ENCODE assay signal across 10 mouse cellular contexts in the genomic region with DNA sequence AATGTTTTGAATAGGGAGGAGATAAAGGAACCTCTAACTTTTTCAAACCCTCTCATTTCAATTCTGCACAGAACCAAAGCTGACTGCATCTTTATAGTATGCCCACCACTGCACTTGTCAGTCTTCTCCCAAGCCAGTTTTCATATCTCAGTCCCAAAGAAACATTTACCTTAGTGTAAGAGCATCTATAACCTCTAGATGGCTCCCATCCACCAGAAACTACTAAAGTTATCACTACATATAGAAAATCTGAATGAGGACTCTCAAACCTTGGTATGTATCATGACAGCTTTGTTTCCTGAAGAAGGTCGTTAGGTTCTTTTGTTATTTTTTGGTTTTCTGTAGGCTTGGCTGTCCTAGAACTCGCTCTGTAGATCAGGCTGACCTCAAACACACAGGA. TPM values are rescaled to one million over a fixed set of nuclear protein-coding genes. Genes with fewer than 3 reads are reported as not detected.
DNase-seq lines count a peak whose midpoint lies in the region; ATAC-seq and TF ChIP-seq lines count a peak whose summit lies in the region.
"Had no signal": no experiment of that assay in that cellular context is flagged by ENCODE, and none has a peak within 500 bp of the region (broad histone marks: within the 10 kb centered on the region; RNA-seq: fewer than 3 reads in every experiment).

No protein-coding gene starts in this region.

- H3K4me1 ChIP-seq in midbrain, embryonic 15.5 days: peaks cover under 1% of the 10 kb centered on the region; the same call in 1 of the 2 replicates
- no peaks in the 10 kb centered on the region for H3K4me1 ChIP-seq in midbrain, embryonic 11.5 days (ENCODE audit: control insufficient read depth, insufficient read depth, low read length)
- H3K4me1 ChIP-seq in stomach, postnatal 0 days (replicated peaks; ENCODE audit: control insufficient read depth, insufficient read depth): no peaks in the 10 kb centered on the region
- H3K4me1 ChIP-seq: liver, embryonic 12.5 days had no signal

- peak; percentile 66 for TF ChIP-seq CTCF in stomach, postnatal 0 days (IDR thresholded peaks at IDR 0.05; ENCODE audit: low read depth)

- H3K4me3 ChIP-seq in midbrain, embryonic 15.5 days: no peak overlapping the region
- no peak overlapping the region for H3K4me3 ChIP-seq in midbrain, embryonic 11.5 days (ENCODE audit: low read depth, low read length)
- H3K4me3 ChIP-seq in stomach, postnatal 0 days (ENCODE audit: low read depth, low read length): no peak overlapping the region
- H3K4me3 ChIP-seq: liver, embryonic 12.5 days had no signal

- H3K9ac ChIP-seq in midbrain, embryonic 15.5 days: no peak overlapping the region
- H3K9ac ChIP-seq in midbrain, embryonic 11.5 days (ENCODE audit: low read length): no peak overlapping the region
- no peak overlapping the region for H3K9ac ChIP-seq in stomach, postnatal 0 days (ENCODE audit: low read length)
- H3K9ac ChIP-seq: liver, embryonic 12.5 days had no signal

- no peak overlapping the region for H3K4me2 ChIP-seq in midbrain, embryonic 15.5 days
- H3K4me2 ChIP-seq in midbrain, embryonic 11.5 days: no peak overlapping the region
- no peak overlapping the region for H3K4me2 ChIP-seq in stomach, postnatal 0 days (replicated peaks; ENCODE audit: low read depth)
- H3K4me2 ChIP-seq: liver, embryonic 12.5 days had no signal

- peaks cover 7% of the 10 kb centered on the region; the same call in 1 of the 2 replicates for H3K36me3 ChIP-seq in midbrain, embryonic 15.5 days (replicated peaks)
- no peaks in the 10 kb centered on the region for H3K36me3 ChIP-seq in midbrain, embryonic 11.5 days (ENCODE audit: control insufficient read depth, insufficient read depth, low read length)
- 0 out of 2 replicates have a peak, but pooled peaks cover 2% of the 10 kb centered on the region for H3K36me3 ChIP-seq in stomach, postnatal 0 days (ENCODE audit: control insufficient read depth, insufficient read depth, low read length)

- no peaks in the 10 kb centered on the region for H3K27me3 ChIP-seq in midbrain, embryonic 15.5 days (replicated peaks)
- no peaks in the 10 kb centered on the region for H3K27me3 ChIP-seq in midbrain, embryonic 11.5 days (ENCODE audit: control insufficient read depth, insufficient read depth, low read length)
- no peaks in the 10 kb centered on the region for H3K27me3 ChIP-seq in stomach, postnatal 0 days (ENCODE audit: control insufficient read depth, insufficient read depth, low read length)
- H3K27me3 ChIP-seq: liver, embryonic 12.5 days had no signal

- no peak overlapping the region for H3K27ac ChIP-seq in midbrain, embryonic 15.5 days
- no peak overlapping the region for H3K27ac ChIP-seq in midbrain, embryonic 11.5 days (ENCODE audit: low read depth, low read length)
- no peak overlapping the region for H3K27ac ChIP-seq in stomach, postnatal 0 days (replicated peaks)
- H3K27ac ChIP-seq: liver, embryonic 12.5 days had no signal

- no peaks in the 10 kb centered on the region for H3K9me3 ChIP-seq in midbrain, embryonic 15.5 days
- no peaks in the 10 kb centered on the region for H3K9me3 ChIP-seq in midbrain, embryonic 11.5 days (ENCODE audit: control insufficient read depth, low read length)
- no peaks in the 10 kb centered on the region for H3K9me3 ChIP-seq in stomach, postnatal 0 days (ENCODE audit: control insufficient read depth, low read length)
- H3K9me3 ChIP-seq: liver, embryonic 12.5 days had no signal

- no peak for DNase-seq in frontal cortex, postnatal 36 days (ENCODE audit: low spot score in 2 of 2)
- DNase-seq in midbrain, embryonic 11.5 days (ENCODE audit: low spot score, missing footprints): no peak
- no peak for DNase-seq in stomach, postnatal 0 days (ENCODE audit: low spot score)
- DNase-seq in adipocyte (ENCODE audit: low spot score): no peak
- DNase-seq in testis, postnatal 14 days (ENCODE audit: low spot score): no peak
- DNase-seq: layer of hippocampus, postnatal 36 days had no signal

- 79% methylated on average over 2 of the region's 2 CpGs for WGBS in midbrain, embryonic 15.5 days
- 77% methylated on average over 2 of the region's 2 CpGs for WGBS in midbrain, embryonic 11.5 days
- 61% methylated on average over 2 of the region's 2 CpGs for whole genome bisulfite sequencing in stomach, postnatal 0 days

- ATAC-seq in frontal cortex, adult (ENCODE audit: low TSS enrichment): peak; percentile 92
- ATAC-seq in midbrain, embryonic 15.5 days (replicated peaks): peak; percentile 33; the same call in 1 of the 2 replicates
- no peak for ATAC-seq in midbrain, embryonic 11.5 days (ENCODE audit: low FRiP score)
- ATAC-seq in granulocyte monocyte progenitor cell, adult 5-6 weeks (replicated peaks; ENCODE audit: poor library complexity, severe bottlenecking): peak; percentile 66
- no peak for ATAC-seq in stomach, postnatal 0 days (ENCODE audit: low FRiP score, low TSS enrichment)
- ATAC-seq: liver, embryonic 12.5 days had no signal

- TF ChIP-seq EP300 in stomach, postnatal 0 days (optimal IDR thresholded peaks at IDR 0.05): no peak

RNA-seq across cellular contexts. Expression of gene Tmem30a, which starts 14.0 kb away (rescaled TPM):
- polyA plus RNA-seq in midbrain, embryonic 15.5 days (2015; fragmentation: Nextera tagmentation; extraction: Ambion mirVana): 113 and 114 TPM in 2 replicates
- polyA plus RNA-seq in midbrain, embryonic 11.5 days (2014; fragmentation: Nextera tagmentation; extraction: Ambion mirVana): 91.2 and 108 TPM in 2 replicates
- 68.6 and 72.5 TPM in 2 replicates for total RNA-seq in granulocyte monocyte progenitor cell, adult 5-6 weeks (2014; fragmentation: Nextera tagmentation)
- 91.9 and 115 TPM in 2 replicates for total RNA-seq in granulocyte monocyte progenitor cell, adult 5-6 weeks (2017)
- polyA plus RNA-seq in stomach, postnatal 0 days (2015; fragmentation: Nextera tagmentation; extraction: Ambion mirVana): 56.4 and 57.3 TPM in 2 replicates

RNA-seq across cellular contexts. Expression of gene Cox7a2, which starts 19.7 kb away (rescaled TPM):
- polyA plus RNA-seq in midbrain, embryonic 15.5 days (2015; fragmentation: Nextera tagmentation; extraction: Ambion mirVana): 735 and 766 TPM in 2 replicates
- polyA plus RNA-seq in midbrain, embryonic 11.5 days (2014; fragmentation: Nextera tagmentation; extraction: Ambion mirVana): 601 and 658 TPM in 2 replicates
- total RNA-seq in granulocyte monocyte progenitor cell, adult 5-6 weeks (2014; fragmentation: Nextera tagmentation): 515 and 743 TPM in 2 replicates
- 166 and 202 TPM in 2 replicates for total RNA-seq in granulocyte monocyte progenitor cell, adult 5-6 weeks (2017)
- polyA plus RNA-seq in stomach, postnatal 0 days (2015; fragmentation: Nextera tagmentation; extraction: Ambion mirVana): 927 and 965 TPM in 2 replicates

Comparison
In these comparisons a context has a peak if more than half of its experiments do, and no peak if none do; other contexts are left out.
1. ATAC-seq: peak in frontal cortex, adult (single experiment), midbrain, embryonic 15.5 days (single experiment) and granulocyte monocyte progenitor cell, adult 5-6 weeks (single experiment); none in midbrain, embryonic 11.5 days (single experiment) and stomach, postnatal 0 days (single experiment).